Mouse (Mus musculus) spleen, postnatal 10 days (tissue): ENCODE measurements around the gene Gm49721.
A peak's percentile ranks its signal among the peaks of the same experiment; 100 is the strongest.
"Not testable (repeated sequence)": the region's sequence is repeated elsewhere in the genome, so short reads cannot be mapped to it uniquely, and the experiment has no call there.

Experiments
- DNase-seq, 2 experiments: peaks; one replicate each; pipeline ENCODE4 v3.0.0; 2021 to 2022; ENCODE audit warnings: low spot score in 2 of 2

The Gm49721 gene

GRCm38 (mm10) chr17:6978287-6979248 lies at the start of gene Gm49721:
Gene Gm49721, plus strand, starts transcription at chr17:6978904.
- peak; percentile 60 to 74 for DNase-seq

GRCm38 (mm10) chr17:6931625-6932024 lies 47.1 kb upstream of the Gm49721 start:
- not testable (repeated sequence) for DNase-seq

GRCm38 (mm10) chr17:6942560-6942959 lies 36.1 kb upstream of the Gm49721 start:
- DNase-seq, result not testable (repeated sequence)

- not testable (repeated sequence) for DNase-seq
These were observed 31.1 kb upstream of the Gm49721 start for GRCm38 (mm10) chr17:6947637-6947983.

GRCm38 (mm10) chr17:6947984-6948768 lies 30.5 kb upstream of the Gm49721 start, which contains the start of gene Rsph3b:
Gene Rsph3b, minus strand, starts transcription at chr17:6948682.
- peak; percentile 74 to 78 for DNase-seq

- DNase-seq, result not testable (repeated sequence)
These were observed 29.9 kb upstream of the Gm49721 start for GRCm38 (mm10) chr17:6948769-6949228.

GRCm38 (mm10) chr17:6958881-6959280 lies 19.8 kb upstream of the Gm49721 start:
- not testable (repeated sequence) for DNase-seq

- DNase-seq, result not testable (repeated sequence)
These were observed 19.0 kb upstream of the Gm49721 start for GRCm38 (mm10) chr17:6959543-6960259.

GRCm38 (mm10) chr17:6960349-6960748 lies 18.4 kb upstream of the Gm49721 start:
- not testable (repeated sequence) for DNase-seq

GRCm38 (mm10) chr17:6960776-6961175 lies 17.9 kb upstream of the Gm49721 start, which contains the start of gene Tagap1:
Gene Tagap1, minus strand, starts transcription at chr17:6961156.
- DNase-seq, result peak; percentile 48 to 71

- peak in 1 of 2 experiments; percentile 55 for DNase-seq
These were observed 17.3 kb upstream of the Gm49721 start for GRCm38 (mm10) chr17:6961181-6962000.

- not testable (repeated sequence) for DNase-seq
These were observed 16.4 kb upstream of the Gm49721 start for GRCm38 (mm10) chr17:6962339-6962738.

- DNase-seq, result not testable (repeated sequence)
These were observed 15.8 kb upstream of the Gm49721 start for GRCm38 (mm10) chr17:6962936-6963335.

GRCm38 (mm10) chr17:6965364-6965763 lies 13.3 kb upstream of the Gm49721 start:
- peak in 1 of 2 experiments; percentile 33 for DNase-seq

GRCm38 (mm10) chr17:6967673-6968072 lies 11.0 kb upstream of the Gm49721 start:
- DNase-seq, result not testable (repeated sequence)

- DNase-seq, result not testable (repeated sequence)
These were observed 8.4 kb upstream of the Gm49721 start, which contains the start of gene Rnaset2b for GRCm38 (mm10) chr17:6970334-6970733. Gene Rnaset2b, plus strand, starts transcription at chr17:6970634.

- not testable (repeated sequence) for DNase-seq
These were observed 7.5 kb upstream of the Gm49721 start for GRCm38 (mm10) chr17:6971238-6971637.

- DNase-seq, result not testable (repeated sequence)
These were observed 5.8 kb upstream of the Gm49721 start for GRCm38 (mm10) chr17:6972836-6973396.

- DNase-seq, result not testable (repeated sequence)
These were observed 3.7 kb upstream of the Gm49721 start for GRCm38 (mm10) chr17:6974985-6975384.

GRCm38 (mm10) chr17:6979380-6979779 lies 676 bp downstream of the Gm49721 start:
- not testable (repeated sequence) for DNase-seq
